Mouse (Mus musculus) liver, adult (tissue): ENCODE data around the gene Mrpl23.

ENCODE experiments used
- GATA4 ChIP-seq: IDR thresholded peaks from 2 replicates; pipeline ENCODE4 v1.6.1; 2014; ENCODE audit warnings: mild to moderate bottlenecking, low read length; ENCODE audit not compliant: insufficient replicate concordance

Mrpl23 gene

DNA sequence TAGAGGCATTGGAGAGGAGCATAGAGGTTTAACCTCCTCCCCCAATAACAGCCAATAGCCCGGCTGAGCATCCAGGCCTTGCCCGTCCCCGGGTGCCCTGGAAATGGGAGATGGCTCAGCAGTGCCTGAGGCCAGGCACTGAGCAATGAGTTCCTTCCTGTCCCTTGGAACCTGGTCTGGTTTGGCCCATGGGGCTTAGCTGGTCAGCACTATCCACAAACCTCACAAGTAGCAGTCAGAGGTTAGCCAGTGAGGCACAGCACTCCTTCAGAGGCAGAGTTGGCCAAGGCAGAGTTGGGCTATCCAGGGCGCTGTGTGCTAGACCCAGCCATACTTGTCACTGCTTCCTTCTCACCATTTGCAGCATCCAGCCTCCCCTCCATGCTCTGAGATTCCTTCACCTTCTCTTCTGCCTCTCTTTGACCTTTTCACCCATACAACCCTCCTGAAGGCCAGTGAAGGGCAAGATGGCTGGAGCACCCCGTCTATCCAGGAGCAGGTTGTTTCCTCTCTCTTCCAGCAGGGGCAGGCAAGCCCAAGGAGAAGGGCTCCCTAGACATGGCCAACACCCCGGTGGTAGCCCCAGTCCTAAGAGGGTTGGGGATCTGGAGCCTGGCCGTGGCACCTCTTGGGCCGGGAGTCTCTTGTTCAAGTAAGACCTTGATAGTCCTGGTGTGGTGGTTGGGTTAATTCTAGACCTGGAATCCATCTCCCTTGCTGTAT lies 23.0 kb downstream of the Mrpl23 start:
- no peak for TF ChIP-seq GATA4

DNA sequence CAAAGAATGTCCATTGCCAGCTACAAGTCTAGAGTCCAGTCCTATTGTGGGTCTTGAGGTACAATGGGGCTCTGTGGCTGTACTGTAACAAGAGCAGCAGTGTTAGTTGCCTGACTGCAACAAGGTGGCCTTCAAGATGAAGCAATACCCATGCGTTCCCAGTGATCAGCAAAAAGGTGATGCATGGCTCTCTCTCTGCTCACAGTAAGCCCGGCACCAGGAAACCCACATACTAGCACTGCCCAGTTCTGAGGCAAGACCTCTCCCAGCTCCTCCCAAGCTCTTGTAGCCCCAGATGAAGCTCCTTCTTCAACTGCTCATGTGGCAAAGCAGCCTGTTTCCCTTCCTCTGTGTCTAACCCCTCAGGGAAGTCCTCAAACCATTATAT lies 23.6 kb downstream of the Mrpl23 start:
- no peak for TF ChIP-seq GATA4

GRCm38 (mm10) chr7:142557696-142558095 lies 25.2 kb downstream of the Mrpl23 start:
- no peak for TF ChIP-seq GATA4

DNA sequence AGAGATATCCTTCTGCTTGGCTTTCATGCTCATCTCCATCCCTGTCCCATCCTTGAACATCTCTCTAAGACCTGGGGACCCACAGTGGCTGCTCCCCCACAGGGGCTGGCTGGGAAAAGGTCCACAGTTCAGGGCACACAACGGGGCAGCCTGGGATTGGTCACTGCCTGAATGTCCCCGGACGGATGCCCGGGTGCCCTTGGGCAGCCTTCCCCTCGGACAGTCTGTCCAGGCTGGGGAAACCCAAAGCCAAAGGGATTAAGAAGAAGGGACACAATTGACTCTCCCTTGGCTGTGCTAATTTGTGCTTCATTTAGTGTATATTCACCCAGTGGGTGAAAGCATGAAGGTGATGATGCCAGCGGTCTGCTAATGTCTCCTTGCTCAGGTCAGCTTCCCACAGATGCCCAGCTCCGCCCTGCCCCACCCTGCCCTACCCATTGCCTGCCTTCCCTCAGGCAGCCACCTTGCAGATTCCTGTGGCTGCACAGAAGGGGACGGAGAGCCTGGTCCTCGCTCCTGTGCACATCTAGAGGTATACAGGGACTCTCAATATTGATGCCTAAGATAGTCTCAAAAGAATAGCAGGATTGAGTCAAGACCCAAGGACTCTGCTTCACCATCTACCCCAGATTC lies 26.1 kb downstream of the Mrpl23 start:
- TF ChIP-seq GATA4: no peak

GRCm38 (mm10) chr7:142559651-142560175 lies 27.2 kb downstream of the Mrpl23 start:
- no peak for TF ChIP-seq GATA4

DNA sequence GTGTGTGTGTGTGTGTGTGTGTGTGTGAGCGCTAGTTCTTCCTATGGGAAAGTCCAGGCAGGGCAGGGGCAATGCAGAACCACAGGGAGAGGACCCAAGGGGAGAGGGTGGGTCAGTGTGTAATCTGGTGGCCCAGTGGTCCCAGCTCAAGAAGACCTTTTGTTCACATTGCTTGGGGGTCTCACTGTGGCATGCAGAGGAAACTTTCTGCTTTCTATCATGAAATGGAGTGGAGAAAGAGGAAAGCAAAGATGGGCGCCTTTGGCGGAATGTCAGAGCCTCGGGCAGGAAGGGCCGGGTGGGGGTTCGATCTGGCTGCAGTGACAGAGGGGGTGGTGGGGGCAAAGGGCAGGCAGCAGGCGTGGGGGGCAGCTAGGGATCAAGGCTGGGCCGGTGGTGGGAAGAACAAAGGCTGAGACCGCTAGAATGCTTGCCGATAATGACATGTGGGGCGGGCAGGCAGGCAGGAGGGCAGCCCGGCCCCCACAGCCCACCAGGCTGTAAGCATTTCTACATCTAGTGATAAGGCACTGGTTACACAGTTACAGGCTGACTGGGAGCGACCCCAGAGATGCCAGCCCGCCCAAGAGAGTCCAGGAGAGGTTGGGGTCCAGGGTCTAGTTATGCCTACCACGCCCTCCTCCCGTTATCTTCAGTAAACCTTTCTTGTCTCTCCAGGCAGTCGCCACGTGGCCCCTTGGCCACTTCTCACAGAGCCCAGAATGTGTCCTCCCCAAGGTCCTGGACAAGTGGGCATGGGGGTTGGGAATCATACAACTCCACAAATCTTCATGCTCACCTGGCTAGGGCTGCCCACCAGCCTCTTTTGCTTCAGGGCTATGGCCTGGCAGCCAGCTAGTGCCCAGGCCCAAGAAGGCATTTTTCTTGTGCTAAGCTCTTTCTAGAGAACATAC lies 28.7 kb downstream of the Mrpl23 start:
- TF ChIP-seq GATA4: no peak

- no peak for TF ChIP-seq GATA4
Observed at GRCm38 (mm10) chr7:142561856-142562404, 29.4 kb downstream of the Mrpl23 start.

DNA sequence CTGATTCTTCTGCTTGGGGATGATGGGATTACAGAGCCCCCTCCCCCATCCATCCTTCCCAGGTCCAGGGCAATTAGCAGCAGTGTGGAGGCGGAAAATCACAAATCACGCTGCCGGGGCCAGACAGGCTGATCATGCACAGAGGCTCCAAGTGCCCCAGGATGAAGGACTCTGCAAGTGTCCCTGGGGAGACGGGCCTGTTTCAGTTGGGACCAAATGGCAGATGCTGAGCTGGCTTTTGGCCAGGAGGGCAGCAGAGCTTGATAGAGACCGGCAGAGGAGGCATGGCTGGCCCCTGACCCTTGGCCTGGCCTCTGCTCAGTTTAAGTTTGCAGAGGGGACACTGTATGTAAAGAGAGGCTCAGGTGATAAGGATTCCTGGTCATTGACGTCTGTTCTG lies 30.7 kb downstream of the Mrpl23 start:
- no peak for TF ChIP-seq GATA4

GRCm38 (mm10) chr7:142564955-142565643 lies 32.6 kb downstream of the Mrpl23 start:
- no peak for TF ChIP-seq GATA4

DNA sequence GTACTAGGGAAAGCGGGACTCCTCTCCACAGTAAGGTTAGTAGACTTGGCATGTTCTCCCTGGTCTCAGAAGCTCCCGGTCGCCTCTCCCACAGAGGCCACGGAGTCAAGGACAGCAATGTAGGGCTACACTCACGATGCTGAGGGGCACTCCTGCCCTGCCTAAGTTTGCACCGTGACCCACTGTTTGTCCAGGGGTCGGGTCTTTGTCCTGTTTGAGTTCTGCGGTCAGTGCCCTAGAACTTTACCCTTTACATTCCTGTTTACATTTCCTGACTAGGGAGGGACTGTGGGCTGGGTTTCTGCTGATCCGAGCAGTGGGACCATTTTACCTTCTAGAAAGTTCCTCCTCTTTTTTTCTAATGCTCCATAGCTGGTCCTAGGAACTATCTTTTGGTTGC lies 34.0 kb downstream of the Mrpl23 start:
- no peak for TF ChIP-seq GATA4

- TF ChIP-seq GATA4: no peak
Observed at GRCm38 (mm10) chr7:142568985-142569384, 36.5 kb downstream of the Mrpl23 start.

DNA sequence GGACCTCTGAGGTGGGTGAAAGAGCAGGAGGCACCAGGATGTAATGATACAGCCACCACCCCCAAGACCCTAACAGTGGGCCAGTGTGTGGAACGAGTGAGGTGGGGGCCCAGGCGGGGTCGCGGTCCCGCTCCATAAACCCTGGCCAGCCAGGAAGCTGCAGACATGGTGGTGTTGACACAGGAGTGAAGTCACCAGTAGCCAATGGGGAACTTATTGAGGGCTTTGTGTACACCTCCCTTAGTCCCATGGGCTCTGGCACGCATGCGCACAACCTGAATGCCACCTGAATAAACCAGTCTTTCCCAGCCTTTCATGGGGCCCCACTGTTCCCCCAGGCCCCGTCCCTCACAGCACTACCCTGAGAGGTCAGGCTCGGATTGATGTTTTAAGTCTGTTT lies 38.1 kb downstream of the Mrpl23 start:
- no peak for TF ChIP-seq GATA4

GRCm38 (mm10) chr7:142571458-142572220 lies 39.2 kb downstream of the Mrpl23 start:
- no peak for TF ChIP-seq GATA4

DNA sequence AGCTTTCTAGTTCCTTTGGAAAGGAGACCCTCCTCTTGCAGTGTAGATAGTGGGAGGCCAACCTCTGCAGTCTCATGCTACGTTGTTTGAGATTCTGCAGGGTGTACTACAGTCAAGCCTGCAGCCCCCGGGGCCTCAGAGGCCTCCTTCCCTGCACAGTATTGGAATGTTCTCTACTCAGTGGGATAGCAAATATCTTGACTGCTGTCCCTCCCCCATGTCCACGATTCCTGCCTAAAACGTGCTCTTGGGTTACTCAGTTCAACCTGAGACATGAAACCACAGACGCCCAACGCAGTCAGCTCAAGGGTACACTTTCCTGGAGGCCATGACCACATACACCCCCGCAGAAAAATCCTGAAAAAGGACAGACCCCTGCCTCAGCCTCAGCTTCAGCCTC lies 39.9 kb downstream of the Mrpl23 start:
- no peak for TF ChIP-seq GATA4
